Mouse (Mus musculus): ENCODE results near the gene Itga10. TPM values are rescaled to one million over a fixed set of nuclear protein-coding genes. Genes with fewer than 3 reads are reported as not detected.
A peak's percentile ranks its signal among the peaks of the same experiment; 100 is the strongest.

Gene Itga10
- total and polyA plus RNA-seq, 3 experiments = 0.36 to 1.2 (median 1.0) TPM

- Histone ChIP-seq H3K9me3 (replicated peaks; ENCODE audit: low read length) (no peaks in the 10 kb centered on the region), H3K4me1 (ENCODE audit: control insufficient read depth in 1 of 2, insufficient read depth in 2 of 2) (peaks cover 5 to 36% of the 10 kb centered on the region in 2 experiments; a peak in 3 of 4 replicates), H3K4me2 (ENCODE audit: insufficient read depth, low read depth, poor library complexity, severe bottlenecking) (no peak overlapping the region), H3K9ac (ENCODE audit: insufficient read depth, low read depth) (no peak overlapping the region), H3K4me3 (replicated peaks in 1 of 3; ENCODE audit: low read depth in 2 of 3, low read length in 2 of 3, poor library complexity in 1 of 3) (no peak overlapping the region), H3K36me3 (replicated peaks in 1 of 2; ENCODE audit: control insufficient read depth in 1 of 2, insufficient read depth in 1 of 2, low read length in 1 of 2) (peaks cover 0 to 2% of the 10 kb centered on the region in 2 experiments), H3K27me3 (replicated peaks) (no peaks in the 10 kb centered on the region), H3K27ac (ENCODE audit: insufficient read depth, low read depth) (no peak overlapping the region), H3K79me2 (replicated peaks; ENCODE audit: control insufficient read depth, extremely low read depth, insufficient read depth, poor library complexity, severe bottlenecking) (no peaks in the 10 kb centered on the region)
- in situ Hi-C loops (cut with MboI; ENCODE audit: low pct_ligation_motif_present, low pct_unique_long_range_greater_than_20kb, low sequenced_read_pairs) (no loop called here), dilution Hi-C loops (cut with MboI; ENCODE audit: extremely low pct_ligation_motif_present, extremely low pct_unique_long_range_greater_than_20kb, low sequenced_read_pairs) (no loop called here)
- no peak for DNase-seq (ENCODE audit: extremely low read depth)
- TF ChIP-seq SMC3 (IDR thresholded peaks at IDR 0.05; ENCODE audit: low read depth, low read length) (peak; percentile 75), JUN (IDR thresholded peaks at IDR 0.05; ENCODE audit: insufficient read depth, low read depth, low read length) (no peak), E2F4 (IDR thresholded peaks at IDR 0.05; ENCODE audit: insufficient replicate concordance, low read depth, low read length) (no peak), MAZ (IDR thresholded peaks at IDR 0.05; ENCODE audit: low read depth, low read length) (no peak), MEF2A (IDR thresholded peaks at IDR 0.05; ENCODE audit: borderline replicate concordance, low read depth, low read length) (no peak), RAD21 (IDR thresholded peaks at IDR 0.05; ENCODE audit: low read depth, low read length) (peak; percentile 58), USF2 (conservative IDR thresholded peaks at IDR 0.05; ENCODE audit: low read depth, low read length) (no peak), CHD2 (IDR thresholded peaks at IDR 0.05; ENCODE audit: low read length) (0 out of 2 replicates have a peak, but pooled peaks have one; percentile 24), ZKSCAN1 (IDR thresholded peaks at IDR 0.05; ENCODE audit: borderline replicate concordance, low read depth, low read length) (no peak), GABPA (IDR thresholded peaks at IDR 0.05; ENCODE audit: insufficient replicate concordance, low read depth, low read length) (no peak), MAX (IDR thresholded peaks at IDR 0.05; ENCODE audit: low read length) (no peak), POLR2A (IDR thresholded peaks at IDR 0.05; ENCODE audit: low read depth, low read length) (no peak), CTCF (conservative IDR thresholded peaks at IDR 0.05 in 1 of 2, IDR thresholded peaks at IDR 0.05 in 1 of 2; ENCODE audit: low read depth in 2 of 2, low read length in 2 of 2) (peak in 1 of 2 experiments; percentile 70; a peak in 2 of 4 replicates), HCFC1 (IDR thresholded peaks at IDR 0.05; ENCODE audit: low read depth, low read length) (no peak), BHLHE40 (IDR thresholded peaks at IDR 0.05; ENCODE audit: low read depth, low read length) (no peak)
These were observed 47.1 kb downstream of the Itga10 start for GRCm38 (mm10) chr3:96692506-96692905.

GRCm38 (mm10) chr3:96693579-96693978, 48.2 kb downstream of the Itga10 start:
- no peak for DNase-seq (ENCODE audit: extremely low read depth)
- dilution Hi-C loops (cut with MboI; ENCODE audit: extremely low pct_ligation_motif_present, extremely low pct_unique_long_range_greater_than_20kb, low sequenced_read_pairs) = no loop called here
- no peak overlapping the region for H3K27ac ChIP-seq (ENCODE audit: insufficient read depth, low read depth)
- peaks cover 5 to 44% of the 10 kb centered on the region in 2 experiments; a peak in 3 of 4 replicates for H3K4me1 ChIP-seq (ENCODE audit: control insufficient read depth in 1 of 2, insufficient read depth in 2 of 2)
- H3K4me2 ChIP-seq (ENCODE audit: insufficient read depth, low read depth, poor library complexity, severe bottlenecking) = no peak overlapping the region
- TF ChIP-seq NRF1 (IDR thresholded peaks at IDR 0.05; ENCODE audit: low read depth, low read length) = no peak
- TF ChIP-seq JUN (IDR thresholded peaks at IDR 0.05; ENCODE audit: insufficient read depth, low read depth, low read length) = no peak
- no peak for TF ChIP-seq CHD2 (IDR thresholded peaks at IDR 0.05; ENCODE audit: low read length)
- peak; percentile 53 for TF ChIP-seq ZNF384 (IDR thresholded peaks at IDR 0.05; ENCODE audit: low read depth, low read length)
- H3K9ac ChIP-seq (ENCODE audit: insufficient read depth, low read depth) = no peak overlapping the region
- no peak overlapping the region for H3K4me3 ChIP-seq (replicated peaks in 1 of 3; ENCODE audit: low read depth in 2 of 3, low read length in 2 of 3, poor library complexity in 1 of 3)
- no peaks in the 10 kb centered on the region for H3K9me3 ChIP-seq (replicated peaks; ENCODE audit: low read length)
- H3K27me3 ChIP-seq (replicated peaks) = no peaks in the 10 kb centered on the region
- in situ Hi-C loops (cut with MboI; ENCODE audit: low pct_ligation_motif_present, low pct_unique_long_range_greater_than_20kb, low sequenced_read_pairs) = no loop called here
- peaks cover 0 to 2% of the 10 kb centered on the region in 2 experiments for H3K36me3 ChIP-seq (replicated peaks in 1 of 2; ENCODE audit: control insufficient read depth in 1 of 2, insufficient read depth in 1 of 2, low read length in 1 of 2)
- H3K79me2 ChIP-seq (replicated peaks; ENCODE audit: control insufficient read depth, extremely low read depth, insufficient read depth, poor library complexity, severe bottlenecking) = no peaks in the 10 kb centered on the region

Measured in CH12.LX (cell line).